ENCODE assay signal across 8 mouse cellular contexts in the genomic region with DNA sequence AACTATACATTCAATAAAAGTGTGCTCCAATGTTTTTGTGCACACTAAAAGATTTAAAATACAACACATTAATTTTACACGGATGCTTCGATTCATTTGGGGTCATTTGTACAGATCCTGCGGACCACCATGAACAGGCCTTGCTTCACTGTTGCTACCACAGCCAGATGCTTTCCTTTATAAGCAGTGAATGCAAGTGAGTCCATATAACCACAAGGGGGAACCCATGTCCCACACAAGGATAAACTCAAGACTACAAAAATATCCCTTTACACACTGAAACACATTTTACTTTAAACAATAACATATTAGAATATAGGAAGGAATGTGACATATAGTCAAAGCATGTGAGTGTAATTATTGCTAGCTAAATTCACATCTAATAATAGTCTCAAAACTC.
A peak's percentile ranks its signal among the peaks of the same experiment; 100 is the strongest.
DNase-seq lines count a peak whose midpoint lies in the region; ATAC-seq lines count a peak whose summit lies in the region.

No protein-coding gene starts in this region.

- peak; percentile 76 for ATAC-seq in common myeloid progenitor, adult 5-6 weeks (replicated peaks; ENCODE audit: low read depth, poor library complexity, severe bottlenecking)
- ATAC-seq in midbrain, embryonic 15.5 days (replicated peaks), result peak; percentile 92
- ATAC-seq in erythroblast, adult 5-6 weeks (replicated peaks; ENCODE audit: low FRiP score, poor library complexity, severe bottlenecking), result no peak

- H3K4me2 ChIP-seq in midbrain, embryonic 15.5 days, result no peak overlapping the region

- H3K4me1 ChIP-seq in midbrain, embryonic 15.5 days, result no peaks in the 10 kb centered on the region

- no peaks in the 10 kb centered on the region for H3K27me3 ChIP-seq in midbrain, embryonic 15.5 days (replicated peaks)

- DNase-seq in heart, postnatal 4 days, result peak; percentile 24
- DNase-seq in heart, postnatal 25 days (ENCODE audit: low spot score), result no peak
- peak; percentile 39 for DNase-seq in CD4-positive helper T cell, adult 2 months (ENCODE audit: low read depth, low spot score)
- peak; percentile 69 for DNase-seq in induced T-regulatory cell, adult 2 months (ENCODE audit: low read depth)
- no peak for DNase-seq in gastrocnemius, postnatal 25 days

- no peaks in the 10 kb centered on the region for H3K9me3 ChIP-seq in midbrain, embryonic 15.5 days

- no peak overlapping the region for H3K27ac ChIP-seq in midbrain, embryonic 15.5 days

- intact Hi-C loops in heart, postnatal 25 days (cut with DNase I), result loop anchor here (10.0 kb wide), 1 partner anchor 869 kb away; no protein-coding TSS in a partner anchor

- 74% methylated on average over 3 of the region's 3 CpGs for WGBS in midbrain, embryonic 15.5 days

- no peak overlapping the region for H3K4me3 ChIP-seq in midbrain, embryonic 15.5 days

- no peak overlapping the region for H3K9ac ChIP-seq in midbrain, embryonic 15.5 days

- H3K36me3 ChIP-seq in midbrain, embryonic 15.5 days (replicated peaks), result no peaks in the 10 kb centered on the region

Comparison
In these comparisons a context has a peak if more than half of its experiments do, and no peak if none do; other contexts are left out.
1. DNase-seq: peak in heart, postnatal 4 days (single experiment), CD4-positive helper T cell, adult 2 months (single experiment) and induced T-regulatory cell, adult 2 months (single experiment); none in heart, postnatal 25 days (single experiment) and gastrocnemius, postnatal 25 days (single experiment).